Mouse (Mus musculus) thymus, postnatal 14 days (tissue): ENCODE data around the gene Tceal9.

Experiments
- DNase-seq: peaks from one replicate; pipeline ENCODE4 v3.0.0; 2021

Gene Tceal9

GRCm38 (mm10) chrX:136244574-136245229, at the start of gene Tceal9:
Tceal9 (plus strand) TSS chrX:136245079.
- DNase-seq: peak; percentile 59

- no peak for DNase-seq
These were observed 49.5 kb upstream of the Tceal9 start for GRCm38 (mm10) chrX:136195193-136195944.

GRCm38 (mm10) chrX:136196873-136197272, 48.0 kb upstream of the Tceal9 start:
- DNase-seq: peak; percentile 55

GRCm38 (mm10) chrX:136203257-136203656, 41.6 kb upstream of the Tceal9 start:
- no peak for DNase-seq

GRCm38 (mm10) chrX:136203664-136204066, 41.2 kb upstream of the Tceal9 start, which contains the start of gene Tceal5:
Tceal5 (minus strand) TSS chrX:136203876.
- DNase-seq: no peak

GRCm38 (mm10) chrX:136204406-136204805, 40.5 kb upstream of the Tceal9 start:
- DNase-seq: no peak

GRCm38 (mm10) chrX:136213396-136213795, 31.5 kb upstream of the Tceal9 start:
- DNase-seq: no peak

- peak; percentile 18 for DNase-seq
These were observed 29.9 kb upstream of the Tceal9 start, which contains the start of the genes Tceal7 and Bex1 for GRCm38 (mm10) chrX:136214729-136215677. Tceal7 (plus strand) TSS chrX:136214779. Bex1 (minus strand) TSS chrX:136215513.

- no peak for DNase-seq
These were observed 28.6 kb upstream of the Tceal9 start for GRCm38 (mm10) chrX:136216303-136216702.

- no peak for DNase-seq
These were observed 21.2 kb upstream of the Tceal9 start for GRCm38 (mm10) chrX:136223714-136224113.

GRCm38 (mm10) chrX:136227768-136228167, 17.1 kb upstream of the Tceal9 start:
- DNase-seq: no peak

- DNase-seq: peak; percentile 33
These were observed 6.8 kb upstream of the Tceal9 start for GRCm38 (mm10) chrX:136238118-136238517.

- no peak for DNase-seq
These were observed 1.7 kb upstream of the Tceal9 start for GRCm38 (mm10) chrX:136243181-136243580.

- DNase-seq: peak; percentile 30
These were observed 717 bp downstream of the Tceal9 start for GRCm38 (mm10) chrX:136245521-136246071.

GRCm38 (mm10) chrX:136248811-136249210, 3.9 kb downstream of the Tceal9 start:
- DNase-seq: no peak

GRCm38 (mm10) chrX:136249671-136250070, 4.8 kb downstream of the Tceal9 start:
- no peak for DNase-seq

- no peak for DNase-seq
These were observed 7.3 kb downstream of the Tceal9 start for GRCm38 (mm10) chrX:136252023-136252729.

- no peak for DNase-seq
These were observed 22.8 kb downstream of the Tceal9 start for GRCm38 (mm10) chrX:136267720-136268119.

GRCm38 (mm10) chrX:136268173-136268572, 23.3 kb downstream of the Tceal9 start:
- no peak for DNase-seq

- peak; percentile 70 for DNase-seq
These were observed 25.0 kb downstream of the Tceal9 start, which contains the start of gene Bex3 for GRCm38 (mm10) chrX:136269743-136270392. Bex3 (plus strand) TSS chrX:136270253.

GRCm38 (mm10) chrX:136270393-136271111, 25.7 kb downstream of the Tceal9 start:
- DNase-seq: peak; percentile 13
